Mouse (Mus musculus) embryo, embryonic 10.5 days (tissue): ENCODE measurements at regions not wholly inside any gene's neighbourhood (a gene's known extent, or its start where the extent isn't known, plus 50 kb on each side); places are given as distances from the start of the nearest gene placed in this dataset.

Source experiments
- DNase-seq: peaks from one replicate; pipeline ENCODE4 v3.0.0-alpha.2; 2015; ENCODE audit warnings: low spot score

GRCm38 (mm10) chr15:31087607-31088006 lies 136.5 kb upstream of the Dap start:
- no peak for DNase-seq

- no peak for DNase-seq
Observed at GRCm38 (mm10) chr15:31091916-31092570, 132.1 kb upstream of the Dap start.

DNA sequence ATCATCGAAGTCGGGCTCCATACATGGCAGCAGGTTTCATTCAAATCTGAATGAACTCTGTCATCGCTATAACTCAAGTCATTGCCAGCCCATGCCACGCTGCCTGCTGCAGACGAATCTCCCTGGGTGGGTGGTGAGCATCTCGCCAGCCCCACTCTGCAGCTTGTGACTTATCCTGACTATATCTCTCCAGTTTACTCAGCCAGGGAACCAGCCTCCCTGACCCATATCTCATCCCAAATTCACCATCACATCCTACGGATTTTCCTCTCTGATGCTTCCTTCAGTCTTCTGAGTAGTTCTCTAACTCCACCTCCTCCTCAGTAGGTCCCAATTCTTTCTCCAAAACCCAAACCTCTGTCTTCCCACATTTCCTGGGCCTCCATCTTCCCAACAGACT lies 127.9 kb upstream of the Dap start:
- no peak for DNase-seq

- DNase-seq = no peak
Observed at GRCm38 (mm10) chr15:31097301-31097700, 126.8 kb upstream of the Dap start.

DNA sequence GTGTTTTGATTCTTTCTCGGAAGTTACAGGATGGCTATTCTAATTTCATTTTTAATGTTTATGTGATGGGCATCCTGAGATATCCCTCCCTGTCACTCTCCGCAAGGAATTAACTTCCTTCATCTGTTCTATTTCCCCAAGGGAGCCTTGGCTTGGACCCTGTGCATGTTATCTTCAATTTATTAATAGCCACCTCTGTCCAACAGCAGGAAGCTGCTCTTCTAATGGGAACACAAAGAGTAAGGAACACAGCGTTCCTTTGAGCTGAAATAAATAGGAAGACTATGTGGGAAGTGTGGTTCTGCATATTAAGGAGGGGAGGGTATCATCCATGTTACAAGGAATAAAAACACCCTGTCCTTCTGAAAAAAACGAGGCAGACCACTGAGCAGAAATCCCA lies 119.4 kb upstream of the Dap start:
- DNase-seq = no peak

DNA sequence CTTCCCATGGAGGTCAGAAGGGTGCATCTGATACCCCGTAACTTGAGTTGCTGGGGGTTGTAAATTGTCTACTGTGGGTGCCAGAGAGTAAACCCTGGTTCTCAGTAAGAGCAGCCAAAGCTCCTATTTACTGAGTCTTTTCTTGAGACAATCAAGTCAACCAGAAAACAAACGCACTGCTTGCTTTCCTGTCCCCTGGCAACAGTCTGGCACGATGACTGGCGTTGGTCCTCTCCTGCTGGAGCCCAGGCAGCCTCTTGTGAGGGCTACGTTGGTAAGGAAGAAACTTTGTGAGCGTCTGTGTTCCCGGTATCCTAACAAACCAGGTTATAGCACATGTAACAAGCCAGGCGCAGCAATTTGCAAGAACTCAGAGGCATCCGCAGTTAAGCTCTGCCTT lies 117.2 kb upstream of the Dap start:
- DNase-seq = no peak

- no peak for DNase-seq
Observed at GRCm38 (mm10) chr15:31113216-31113615, 110.9 kb upstream of the Dap start.

- no peak for DNase-seq
Observed at GRCm38 (mm10) chr15:31117338-31117737, 106.8 kb upstream of the Dap start.

DNA sequence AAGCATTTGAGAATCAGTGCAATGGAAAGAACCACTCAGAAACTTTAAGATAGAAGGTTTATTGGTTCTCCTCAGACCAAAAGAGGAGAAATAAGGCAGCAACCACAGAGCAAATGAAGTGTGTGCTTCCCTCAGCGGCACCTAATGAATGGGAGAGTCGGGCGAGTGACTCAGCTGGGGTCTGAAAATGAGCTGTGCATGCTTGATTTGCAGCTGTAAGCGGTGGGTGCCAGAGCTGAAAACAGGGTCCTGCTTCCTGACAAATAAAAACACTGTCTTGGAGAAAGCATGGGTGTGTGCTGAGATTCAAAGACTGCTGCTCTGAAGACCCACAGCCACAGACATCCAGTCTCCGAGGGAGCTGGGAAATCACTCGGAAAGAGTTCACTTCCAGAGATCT lies 104.0 kb upstream of the Dap start:
- DNase-seq = no peak

- DNase-seq = no peak
Observed at GRCm38 (mm10) chr15:31125784-31126183, 98.3 kb upstream of the Dap start.

GRCm38 (mm10) chr15:31126999-31127398 lies 97.1 kb upstream of the Dap start:
- no peak for DNase-seq

- no peak for DNase-seq
Observed at GRCm38 (mm10) chr15:31134891-31135290, 89.2 kb upstream of the Dap start.

- no peak for DNase-seq
Observed at GRCm38 (mm10) chr15:31138637-31139036, 85.5 kb upstream of the Dap start.

DNA sequence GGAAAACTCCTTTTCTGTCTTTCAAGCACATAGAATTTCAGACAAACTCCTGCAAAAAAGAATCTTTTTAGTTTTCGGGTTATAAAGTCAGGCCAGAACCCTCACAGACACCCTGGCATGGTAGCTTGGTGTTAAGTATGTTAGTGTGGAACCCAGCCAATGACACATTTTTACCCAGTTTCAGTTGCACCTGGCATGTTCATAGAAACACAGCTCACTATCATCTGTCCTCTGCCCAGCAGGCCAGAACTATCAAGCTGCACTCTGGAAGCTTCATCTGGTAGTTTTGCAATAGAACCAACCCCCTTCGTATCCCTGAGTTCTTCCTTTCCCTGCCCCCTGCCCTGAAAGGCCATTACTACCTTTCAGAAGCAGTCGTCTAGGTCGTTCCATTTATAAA lies 82.4 kb upstream of the Dap start:
- no peak for DNase-seq

DNA sequence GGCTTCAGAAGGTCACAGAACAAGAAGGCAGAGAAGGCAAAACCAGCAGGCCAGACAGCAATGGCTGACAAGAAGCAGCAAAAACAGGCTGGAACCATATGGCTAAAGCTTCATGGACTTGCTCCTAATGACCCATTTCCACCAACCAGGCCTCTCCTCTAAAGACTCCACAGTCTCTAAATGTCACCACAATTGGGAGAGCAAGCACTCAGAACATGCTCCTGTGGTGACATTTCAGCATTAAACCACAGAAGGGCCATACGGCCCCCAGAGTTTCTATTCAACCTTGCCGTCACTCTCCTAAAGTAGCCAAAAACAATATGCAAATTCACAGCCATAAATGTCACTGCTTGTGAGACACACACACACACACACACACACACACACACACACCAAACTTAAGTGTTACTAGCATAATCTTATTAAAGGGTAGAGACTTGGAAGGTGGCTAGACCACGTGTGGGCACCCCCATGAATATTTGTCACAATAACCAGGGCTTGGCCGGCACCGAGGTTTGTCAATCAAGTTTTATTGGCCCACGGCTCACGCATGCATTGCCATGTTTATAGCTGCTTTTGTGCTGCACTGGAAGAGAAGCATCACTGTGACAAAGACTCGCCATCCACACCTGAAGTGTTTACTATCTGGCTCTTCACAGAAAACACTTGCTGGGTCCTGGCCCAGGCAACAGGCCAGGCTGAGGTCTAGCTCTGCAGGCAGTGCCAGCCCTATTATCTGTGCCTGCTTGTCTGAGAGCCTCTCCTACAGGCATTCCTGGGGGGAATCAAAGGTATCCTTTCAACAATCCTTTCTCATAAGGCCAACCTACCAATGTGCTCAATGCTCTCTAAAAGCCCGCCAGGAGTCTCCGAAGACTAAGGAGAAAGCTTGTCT lies 75.6 kb upstream of the Dap start:
- DNase-seq = no peak

GRCm38 (mm10) chr15:31149855-31150254 lies 74.3 kb upstream of the Dap start:
- no peak for DNase-seq

DNA sequence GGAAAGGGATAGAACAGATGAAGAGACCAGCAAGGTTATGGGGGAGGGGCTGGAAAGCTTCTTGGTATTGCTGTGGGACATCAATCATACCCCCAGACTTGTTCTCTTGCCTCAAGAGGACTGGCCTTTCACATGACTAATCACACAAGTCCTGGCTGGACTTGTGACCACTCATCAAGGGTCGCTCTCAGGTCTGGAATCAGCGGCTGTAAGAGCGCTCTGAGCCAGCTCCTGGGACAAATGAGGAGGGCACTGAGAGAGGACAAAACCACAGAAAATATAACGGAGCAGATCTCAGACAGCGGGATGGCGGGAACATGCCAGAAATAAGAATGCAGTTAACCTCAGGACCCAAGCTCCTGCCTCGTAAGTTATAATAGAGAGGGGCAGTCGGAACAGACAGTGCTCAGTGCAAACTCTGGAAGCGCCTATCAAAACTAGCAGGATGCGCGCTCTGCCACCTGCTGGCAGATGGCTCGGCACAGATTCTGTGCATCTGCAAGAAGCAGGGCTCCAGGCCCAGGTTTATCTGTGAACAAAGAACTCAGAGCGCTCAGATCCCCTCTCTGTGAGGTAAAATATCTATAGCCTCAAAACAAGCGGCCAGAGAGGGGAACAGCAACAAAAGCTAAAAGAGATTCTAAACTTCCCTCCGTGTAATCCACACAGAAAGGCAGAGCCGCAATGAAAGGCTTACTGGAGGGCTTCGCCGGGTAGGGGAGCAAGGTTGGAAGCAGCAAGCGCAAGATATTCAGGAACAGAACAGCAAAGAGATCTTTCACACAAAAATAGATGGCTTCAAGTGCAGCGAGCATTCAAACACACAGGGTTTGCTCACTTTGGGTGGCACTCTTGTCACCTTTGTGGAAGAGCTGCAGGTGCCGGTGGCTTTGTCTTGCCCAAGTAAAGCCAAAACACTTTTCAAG lies 73.3 kb upstream of the Dap start:
- peak; percentile 77 for DNase-seq

GRCm38 (mm10) chr15:31155141-31155540 lies 69.0 kb upstream of the Dap start:
- peak; percentile 40 for DNase-seq

GRCm38 (mm10) chr15:31166543-31167105 lies 57.5 kb upstream of the Dap start:
- no peak for DNase-seq

GRCm38 (mm10) chr15:31167506-31167905 lies 56.6 kb upstream of the Dap start:
- no peak for DNase-seq

DNA sequence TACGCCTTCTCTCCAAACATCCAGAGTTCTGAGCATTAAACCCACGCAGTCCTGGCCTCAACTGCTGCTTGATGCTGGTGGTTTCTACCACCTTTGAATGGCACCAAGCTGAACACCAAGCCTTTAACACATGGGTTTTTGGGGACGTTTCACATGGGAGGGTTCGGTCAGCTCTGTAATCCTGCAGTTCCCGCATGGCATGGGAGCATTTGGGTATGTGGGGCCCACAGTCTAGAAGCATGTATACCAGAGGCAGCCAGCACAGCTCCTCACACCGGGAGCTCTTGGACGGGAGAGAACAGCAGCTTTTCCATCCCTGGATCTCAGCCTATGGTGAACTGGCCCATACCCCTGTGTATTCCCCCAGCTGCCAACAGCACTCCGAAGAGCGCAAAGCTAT lies 55.9 kb upstream of the Dap start:
- no peak for DNase-seq
